Mouse (Mus musculus): Measurements from ENCODE around the gene Fgf13.

The Fgf13 gene

GRCm38 (mm10) chrX:59194149-59194548 lies 373.7 kb downstream of the Fgf13 start:
- in situ Hi-C loops (cut with MboI; ENCODE audit: low sequenced_read_pairs) = no loop called here

- in situ Hi-C loops (cut with MboI; ENCODE audit: low sequenced_read_pairs) = no loop called here
Measured at GRCm38 (mm10) chrX:59186922-59187321, 380.9 kb downstream of the Fgf13 start.

- in situ Hi-C loops (cut with MboI; ENCODE audit: low sequenced_read_pairs) = no loop called here
Measured at GRCm38 (mm10) chrX:59182323-59182722, 385.5 kb downstream of the Fgf13 start.

- in situ Hi-C loops (cut with MboI; ENCODE audit: low sequenced_read_pairs) = no loop called here
Measured at GRCm38 (mm10) chrX:59179627-59180026, 388.2 kb downstream of the Fgf13 start.

- in situ Hi-C loops (cut with MboI; ENCODE audit: low sequenced_read_pairs) = no loop called here
Measured at GRCm38 (mm10) chrX:59179081-59179596, 388.7 kb downstream of the Fgf13 start.

GRCm38 (mm10) chrX:59177653-59178052 lies 390.2 kb downstream of the Fgf13 start:
- in situ Hi-C loops (cut with MboI; ENCODE audit: low sequenced_read_pairs) = no loop called here

- in situ Hi-C loops (cut with MboI; ENCODE audit: low sequenced_read_pairs) = no loop called here
Measured at GRCm38 (mm10) chrX:59172200-59172599, 395.7 kb downstream of the Fgf13 start.

GRCm38 (mm10) chrX:59166763-59167162 lies 401.1 kb downstream of the Fgf13 start:
- in situ Hi-C loops (cut with MboI; ENCODE audit: low sequenced_read_pairs) = no loop called here

GRCm38 (mm10) chrX:59141947-59142346 lies 425.9 kb downstream of the Fgf13 start:
- in situ Hi-C loops (cut with MboI; ENCODE audit: low sequenced_read_pairs) = no loop called here

GRCm38 (mm10) chrX:59134928-59135361 lies 432.9 kb downstream of the Fgf13 start:
- in situ Hi-C loops (cut with MboI; ENCODE audit: low sequenced_read_pairs) = no loop called here

- in situ Hi-C loops (cut with MboI; ENCODE audit: low sequenced_read_pairs) = no loop called here
Measured at GRCm38 (mm10) chrX:59134166-59134861, 433.6 kb downstream of the Fgf13 start.

- in situ Hi-C loops (cut with MboI; ENCODE audit: low sequenced_read_pairs) = no loop called here
Measured at GRCm38 (mm10) chrX:59133834-59134165, 434.1 kb downstream of the Fgf13 start.

GRCm38 (mm10) chrX:59133416-59133815 lies 434.5 kb downstream of the Fgf13 start:
- in situ Hi-C loops (cut with MboI; ENCODE audit: low sequenced_read_pairs) = no loop called here

- in situ Hi-C loops (cut with MboI; ENCODE audit: low sequenced_read_pairs) = no loop called here
Measured at GRCm38 (mm10) chrX:59126637-59127036, 441.2 kb downstream of the Fgf13 start.

- in situ Hi-C loops (cut with MboI; ENCODE audit: low sequenced_read_pairs) = no loop called here
Measured at GRCm38 (mm10) chrX:59113187-59113586, 454.7 kb downstream of the Fgf13 start.

- in situ Hi-C loops (cut with MboI; ENCODE audit: low sequenced_read_pairs) = no loop called here
Measured at GRCm38 (mm10) chrX:59085928-59086327, 481.9 kb downstream of the Fgf13 start.

- in situ Hi-C loops (cut with MboI; ENCODE audit: low sequenced_read_pairs) = no loop called here
Measured at GRCm38 (mm10) chrX:59080427-59080826, 487.4 kb downstream of the Fgf13 start.

- in situ Hi-C loops (cut with MboI; ENCODE audit: low sequenced_read_pairs) = no loop called here
Measured at GRCm38 (mm10) chrX:59072083-59072482, 495.8 kb downstream of the Fgf13 start.

GRCm38 (mm10) chrX:59063157-59063556 lies 504.7 kb downstream of the Fgf13 start:
- in situ Hi-C loops (cut with MboI; ENCODE audit: low sequenced_read_pairs) = no loop called here

- in situ Hi-C loops (cut with MboI; ENCODE audit: low sequenced_read_pairs) = no loop called here
Measured at GRCm38 (mm10) chrX:59034969-59035368, 532.9 kb downstream of the Fgf13 start.

Measured in CH12F3 (cell line).